Mouse (Mus musculus) olfactory bulb, adult 2 months (tissue): Measurements from ENCODE around the gene Pi4k2a.

Source experiments
- CTCF ChIP-seq: fragments of 200-500 bp; IDR thresholded peaks from 2 replicates; pipeline ENCODE4 v1.5.1; 2012; ENCODE audit warnings: low read depth, mild to moderate bottlenecking, low read length, moderate library complexity; ENCODE audit not compliant: insufficient read depth
- POLR2A ChIP-seq: fragments of 200-500 bp; IDR thresholded peaks from 2 replicates; pipeline ENCODE4 v1.6.1; 2012; ENCODE audit warnings: mild to moderate bottlenecking, low read depth, low read length, moderate library complexity; ENCODE audit not compliant: insufficient read depth

- TF ChIP-seq CTCF (no peak; the same call in 1 of the 2 replicates), POLR2A (no peak)
These were observed 44.8 kb upstream of the Pi4k2a start, which contains the start of gene Hoga1 for GRCm38 (mm10) chr19:42045269-42046102.
